Mouse (Mus musculus): Measurements from ENCODE around the gene Gys2. TPM values are rescaled to one million over a fixed set of nuclear protein-coding genes. Genes with fewer than 3 reads are reported as not detected.
A peak's percentile ranks its signal among the peaks of the same experiment; 100 is the strongest.

Gene Gys2
- polyA plus RNA-seq, 1 experiment from 2014 or later: 92.7 TPM

DNA sequence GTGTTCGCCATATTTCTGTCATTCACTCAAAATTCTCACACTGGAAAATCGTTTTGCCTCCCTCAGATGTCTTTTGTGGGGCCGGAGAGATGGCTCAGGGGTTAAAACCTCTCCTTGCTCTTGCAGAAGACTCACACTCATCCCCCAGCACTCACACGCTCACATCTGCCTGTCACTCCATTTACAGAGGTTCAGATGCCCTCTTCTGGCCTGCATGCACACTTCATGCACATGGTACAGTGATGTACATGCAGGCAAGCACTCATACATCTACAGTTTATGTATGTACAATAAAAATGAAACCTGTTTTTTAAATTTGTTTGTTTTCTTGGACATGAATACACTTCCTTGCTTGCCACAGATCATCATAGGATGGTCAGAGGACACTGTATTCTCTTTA, 3.3 kb downstream of the Gys2 start:
- ATAC-seq (no peak), DNase-seq (no peak)
- 34% methylated on average over 4 of the region's 4 CpGs for WGBS (ENCODE audit: insufficient replicate concordance)
- Histone ChIP-seq H3K36me3 (replicated peaks; ENCODE audit: insufficient read depth, low read length) (no peaks in the 10 kb centered on the region), H3K9me3 (ENCODE audit: low read length) (no peaks in the 10 kb centered on the region), H3K27ac (ENCODE audit: low read depth) (no peak overlapping the region), H3K4me3 (ENCODE audit: low read depth, low read length) (no peak overlapping the region), H3K27me3 (ENCODE audit: insufficient read depth, low read length) (no peaks in the 10 kb centered on the region), H3K4me2 (ENCODE audit: low read depth, low read length) (peak overlapping the region; percentile 63), H3K9ac (replicated peaks) (no peak overlapping the region), H3K4me1 (ENCODE audit: insufficient read depth) (peaks cover 4% of the 10 kb centered on the region; the same call in 1 of the 2 replicates)
- peak; percentile 58 for TF ChIP-seq CTCF (IDR thresholded peaks at IDR 0.05; ENCODE audit: low read depth)
- no peak for TF ChIP-seq EP300 (IDR thresholded peaks at IDR 0.05; ENCODE audit: low read depth)

DNA sequence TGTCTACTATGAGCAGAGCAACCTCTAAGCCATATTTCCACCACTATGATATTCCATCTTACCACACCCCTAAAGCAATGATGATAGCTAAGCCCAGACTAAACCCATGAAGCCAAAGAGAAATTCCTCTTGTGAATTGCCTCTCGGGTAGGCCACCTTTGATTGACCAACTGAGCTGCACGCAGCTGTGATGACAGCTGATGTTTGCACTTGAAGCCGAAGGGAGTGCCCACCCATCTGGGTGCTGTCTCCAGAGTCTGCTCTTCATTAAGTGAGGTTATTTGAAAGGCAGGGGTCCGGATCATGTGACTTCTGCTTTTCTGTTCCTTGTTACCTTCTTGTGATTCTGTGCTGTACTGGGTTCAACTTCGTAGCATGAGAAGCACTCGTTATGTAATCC, 10.7 kb downstream of the Gys2 start:
- Histone ChIP-seq H3K27me3 (ENCODE audit: insufficient read depth, low read length) (no peaks in the 10 kb centered on the region), H3K4me1 (ENCODE audit: insufficient read depth) (no peaks in the 10 kb centered on the region), H3K27ac (ENCODE audit: low read depth) (no peak overlapping the region), H3K4me3 (ENCODE audit: low read depth, low read length) (no peak overlapping the region), H3K36me3 (replicated peaks; ENCODE audit: insufficient read depth, low read length) (peaks cover 7% of the 10 kb centered on the region; the same call in 1 of the 2 replicates), H3K4me2 (ENCODE audit: low read depth, low read length) (no peak overlapping the region), H3K9me3 (ENCODE audit: low read length) (no peaks in the 10 kb centered on the region), H3K9ac (replicated peaks) (no peak overlapping the region)
- WGBS (ENCODE audit: insufficient replicate concordance): 70% methylated on average over 6 of the region's 6 CpGs
- ATAC-seq (no peak), DNase-seq (no peak)
- TF ChIP-seq EP300 (IDR thresholded peaks at IDR 0.05; ENCODE audit: low read depth): no peak
- TF ChIP-seq CTCF (IDR thresholded peaks at IDR 0.05; ENCODE audit: low read depth): no peak

DNA sequence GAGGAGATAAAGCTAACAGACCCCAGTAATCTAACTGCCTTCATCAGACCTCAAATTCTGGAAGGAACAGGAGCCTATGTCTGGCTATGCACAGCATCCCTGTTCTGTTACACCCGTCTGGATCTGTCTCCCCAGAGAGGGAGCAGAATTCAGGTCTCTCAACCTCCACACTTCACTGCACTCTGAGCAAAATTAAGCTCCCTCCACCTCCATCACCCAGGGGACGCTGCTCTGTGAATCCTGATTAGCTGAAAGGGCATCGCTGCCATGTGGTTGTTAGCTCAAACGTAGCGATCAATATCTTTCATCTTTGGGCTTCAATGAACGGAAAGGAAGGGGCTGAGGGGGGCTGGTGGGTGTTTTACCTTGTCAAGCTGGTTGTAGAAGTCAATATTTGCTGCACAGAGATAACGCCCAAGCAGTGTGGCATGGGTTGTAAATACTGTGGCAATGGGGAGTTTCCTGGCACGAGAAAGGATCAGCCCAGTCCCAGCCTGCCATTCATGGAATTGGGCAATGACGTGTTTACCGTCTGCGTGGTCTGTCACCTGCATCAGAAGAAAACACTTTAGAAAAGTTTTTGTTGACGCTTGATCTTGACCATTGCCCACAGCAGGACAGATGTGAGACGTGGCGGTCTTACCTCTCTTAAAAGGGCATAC, 13.8 kb downstream of the Gys2 start:
- H3K4me3 ChIP-seq (ENCODE audit: low read depth, low read length): no peak overlapping the region
- no peaks in the 10 kb centered on the region for H3K9me3 ChIP-seq (ENCODE audit: low read length)
- no peaks in the 10 kb centered on the region for H3K4me1 ChIP-seq (ENCODE audit: insufficient read depth)
- peak overlapping the region; percentile 73 for H3K27ac ChIP-seq (ENCODE audit: low read depth)
- TF ChIP-seq EP300 (IDR thresholded peaks at IDR 0.05; ENCODE audit: low read depth) (peak; percentile 51; the same call in 1 of the 2 replicates), CTCF (IDR thresholded peaks at IDR 0.05; ENCODE audit: low read depth) (0 out of 2 replicates have a peak, but pooled peaks have one; percentile 7)
- WGBS (ENCODE audit: insufficient replicate concordance): 53% methylated on average over 14 of the region's 14 CpGs
- H3K36me3 ChIP-seq (replicated peaks; ENCODE audit: insufficient read depth, low read length): peaks cover 7% of the 10 kb centered on the region; the same call in 1 of the 2 replicates
- H3K9ac ChIP-seq (replicated peaks): no peak overlapping the region
- peak; percentile 94 for ATAC-seq
- peak; percentile 54 for DNase-seq
- no peaks in the 10 kb centered on the region for H3K27me3 ChIP-seq (ENCODE audit: insufficient read depth, low read length)
- H3K4me2 ChIP-seq (ENCODE audit: low read depth, low read length): no peak overlapping the region

DNA sequence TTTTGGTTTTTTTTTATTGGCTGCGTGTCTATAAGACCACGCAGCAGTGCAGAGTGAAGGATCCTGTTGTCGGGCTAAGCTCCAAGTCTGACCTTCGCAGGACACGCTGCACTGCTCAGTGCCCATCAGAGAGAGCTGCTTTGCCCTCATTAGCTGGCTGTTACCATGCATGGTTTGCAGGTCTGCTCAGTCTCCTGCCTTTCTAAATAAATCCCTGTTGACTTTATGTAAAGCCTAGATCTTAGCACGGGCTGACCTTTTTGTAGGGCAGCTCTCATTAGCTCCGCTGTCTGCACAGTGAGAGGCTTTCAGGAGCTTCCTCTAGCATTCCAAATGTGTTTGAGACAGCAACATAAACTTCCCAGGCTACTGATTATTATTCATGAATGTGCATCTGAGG, 14.9 kb downstream of the Gys2 start:
- peaks cover 7% of the 10 kb centered on the region; the same call in 1 of the 2 replicates for H3K36me3 ChIP-seq (replicated peaks; ENCODE audit: insufficient read depth, low read length)
- no peak overlapping the region for H3K9ac ChIP-seq (replicated peaks)
- H3K4me1 ChIP-seq (ENCODE audit: insufficient read depth): no peaks in the 10 kb centered on the region
- no peaks in the 10 kb centered on the region for H3K27me3 ChIP-seq (ENCODE audit: insufficient read depth, low read length)
- H3K4me3 ChIP-seq (ENCODE audit: low read depth, low read length): no peak overlapping the region
- no peak for TF ChIP-seq CTCF (IDR thresholded peaks at IDR 0.05; ENCODE audit: low read depth)
- TF ChIP-seq EP300 (IDR thresholded peaks at IDR 0.05; ENCODE audit: low read depth): no peak
- WGBS (ENCODE audit: insufficient replicate concordance): 72% methylated on average over 7 of the region's 7 CpGs
- no peak overlapping the region for H3K4me2 ChIP-seq (ENCODE audit: low read depth, low read length)
- no peak for ATAC-seq
- DNase-seq: no peak
- no peaks in the 10 kb centered on the region for H3K9me3 ChIP-seq (ENCODE audit: low read length)
- no peak overlapping the region for H3K27ac ChIP-seq (ENCODE audit: low read depth)

DNA sequence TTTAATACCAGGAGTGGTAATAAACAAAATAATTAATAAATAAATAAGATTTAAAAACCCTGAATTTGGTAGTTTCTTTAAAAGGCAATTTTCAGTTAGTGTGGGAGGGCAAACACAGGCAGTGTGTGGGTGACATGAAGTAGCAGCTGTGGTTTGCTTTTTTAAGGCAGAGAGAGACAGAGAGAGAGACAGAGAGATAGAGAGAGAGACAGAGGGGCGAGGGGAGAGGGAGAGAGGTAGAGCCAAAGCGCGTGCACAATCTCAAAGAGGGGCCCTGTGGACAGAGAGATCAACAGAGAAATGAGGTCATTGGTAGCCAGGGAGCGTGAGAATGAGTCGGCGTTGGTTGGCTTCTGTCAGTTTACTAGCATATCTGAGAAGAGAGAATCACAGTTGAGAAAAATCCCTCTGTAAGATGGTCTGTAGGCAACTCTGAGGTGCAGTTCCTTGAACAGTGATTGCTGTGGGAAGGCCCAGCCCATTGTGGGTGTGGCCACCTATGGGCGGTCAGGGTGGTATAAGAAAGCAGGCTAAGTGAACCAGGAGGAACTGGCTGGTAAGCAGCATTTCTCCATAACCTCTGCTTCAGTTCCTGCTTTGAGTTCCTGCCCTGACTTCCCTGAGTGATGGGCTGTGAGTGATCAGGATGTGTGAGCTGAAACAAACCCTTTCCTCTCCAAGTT, 17.5 kb downstream of the Gys2 start:
- WGBS (ENCODE audit: insufficient replicate concordance): 70% methylated on average over 7 of the region's 7 CpGs
- ATAC-seq (no peak), DNase-seq (no peak)
- Histone ChIP-seq H3K27me3 (ENCODE audit: insufficient read depth, low read length) (no peaks in the 10 kb centered on the region), H3K4me3 (ENCODE audit: low read depth, low read length) (no peak overlapping the region), H3K36me3 (replicated peaks; ENCODE audit: insufficient read depth, low read length) (peaks cover 7% of the 10 kb centered on the region; the same call in 1 of the 2 replicates), H3K27ac (ENCODE audit: low read depth) (no peak overlapping the region), H3K9me3 (ENCODE audit: low read length) (no peaks in the 10 kb centered on the region), H3K9ac (replicated peaks) (no peak overlapping the region), H3K4me1 (ENCODE audit: insufficient read depth) (no peaks in the 10 kb centered on the region), H3K4me2 (ENCODE audit: low read depth, low read length) (no peak overlapping the region)
- TF ChIP-seq EP300 (IDR thresholded peaks at IDR 0.05; ENCODE audit: low read depth) (no peak), CTCF (IDR thresholded peaks at IDR 0.05; ENCODE audit: low read depth) (no peak)

DNA sequence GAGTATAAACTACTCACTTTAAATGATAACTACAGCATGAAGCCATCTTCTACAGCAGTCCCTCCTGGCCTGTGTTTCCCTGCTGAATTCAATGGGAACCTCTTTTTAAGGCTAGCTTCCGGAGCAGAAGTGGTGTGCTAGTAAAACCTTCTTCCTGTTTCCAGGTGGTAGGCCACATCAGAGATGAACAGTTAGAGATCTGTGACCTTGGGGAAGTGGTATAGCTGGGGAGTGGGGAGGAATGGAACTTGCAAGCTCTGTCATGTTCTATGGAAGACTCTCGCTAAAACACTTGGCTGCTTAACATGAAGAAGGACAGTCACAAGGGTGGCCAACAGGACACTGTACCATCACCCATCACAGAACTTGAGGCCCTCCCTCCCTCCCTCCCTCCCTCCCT, 19.6 kb downstream of the Gys2 start:
- DNase-seq (no peak), ATAC-seq (no peak)

More for the DNA sequence above, 19.6 kb downstream of the Gys2 start:
- H3K4me3 ChIP-seq (ENCODE audit: low read depth, low read length): no peak overlapping the region
- no peaks in the 10 kb centered on the region for H3K9me3 ChIP-seq (ENCODE audit: low read length)
- peaks cover 9% of the 10 kb centered on the region; the same call in 1 of the 2 replicates for H3K36me3 ChIP-seq (replicated peaks; ENCODE audit: insufficient read depth, low read length)
- H3K27ac ChIP-seq (ENCODE audit: low read depth): no peak overlapping the region
- H3K4me2 ChIP-seq (ENCODE audit: low read depth, low read length): no peak overlapping the region
- TF ChIP-seq CTCF (IDR thresholded peaks at IDR 0.05; ENCODE audit: low read depth) (no peak), EP300 (IDR thresholded peaks at IDR 0.05; ENCODE audit: low read depth) (no peak)
- H3K4me1 ChIP-seq (ENCODE audit: insufficient read depth): no peaks in the 10 kb centered on the region
- no peaks in the 10 kb centered on the region for H3K27me3 ChIP-seq (ENCODE audit: insufficient read depth, low read length)
- WGBS (ENCODE audit: insufficient replicate concordance): 28% methylated on average over 2 of the region's 2 CpGs
- no peak overlapping the region for H3K9ac ChIP-seq (replicated peaks)

Measured in liver, postnatal 0 days (tissue).